Mouse (Mus musculus): ENCODE measurements around the gene Cnmd. TPM values are rescaled to one million over a fixed set of nuclear protein-coding genes. Genes with fewer than 3 reads are reported as not detected.

Cnmd gene
- total RNA-seq (2021), result 1 to 10 TPM; 1.5 to 1.8 TPM
- long read RNA-seq, experiment 1, partial matches to known transcripts, result 1 of 2 reads
- long read RNA-seq, experiment 1, other reads (novel, unspliced or antisense), result 0 of 2 reads
- long read RNA-seq, experiment 2, partial matches to known transcripts, result 0 of 1 reads
- long read RNA-seq, experiment 2, other reads (novel, unspliced or antisense), result 1 of 1 reads

DNA sequence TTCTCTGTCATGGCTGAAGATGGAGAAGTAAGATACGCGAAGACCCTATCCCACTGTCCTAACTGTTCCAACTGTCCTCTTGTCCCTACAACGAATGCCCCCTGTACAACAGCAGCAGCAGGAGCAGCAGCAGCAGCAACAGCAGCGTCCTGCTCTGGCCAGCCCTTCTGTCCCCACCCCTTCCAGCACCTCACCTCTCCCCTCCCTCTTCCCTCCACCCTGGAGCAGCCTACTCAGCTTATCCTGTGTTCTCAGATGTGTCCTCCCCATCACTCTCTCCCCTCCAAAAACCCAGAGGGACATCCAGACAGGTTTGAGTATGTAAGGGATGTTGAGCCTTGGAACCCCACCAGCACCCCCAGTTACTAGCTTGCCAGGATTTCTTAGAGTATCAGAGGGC is at the start of gene Cnmd:
TSS of gene Cnmd (minus strand) at position 170 of the 400 bp plus-strand sequence.
- peak within 1 kb of the TSS; percentile 31; the same call in 1 of the 2 replicates for H3K4me3 ChIP-seq
- TF ChIP-seq CTCF (conservative IDR thresholded peaks at IDR 0.05), result no peak
- DNase-seq (ENCODE audit: low spot score in 2 of 2), result no peak

DNA sequence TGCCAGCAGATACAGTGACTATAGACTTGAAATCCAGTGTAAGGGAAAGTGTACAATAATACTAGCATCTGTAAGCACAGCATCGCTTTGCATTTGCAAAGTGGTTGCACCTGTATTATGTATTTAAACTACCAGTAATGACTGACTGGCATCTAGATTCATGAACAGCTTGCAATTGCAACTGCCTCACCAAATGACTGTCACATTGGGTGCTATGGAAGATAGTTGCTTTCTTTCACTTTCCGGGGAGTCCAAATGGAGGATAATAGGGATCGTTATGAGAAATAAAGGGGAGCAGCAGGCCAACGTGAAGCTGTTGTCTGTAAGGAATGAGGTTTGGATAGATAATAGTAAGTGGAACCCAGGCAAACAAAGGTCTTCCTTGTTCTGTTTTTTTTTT is 49.3 kb upstream of the Cnmd start:
- Histone ChIP-seq H3K4me3 (no peak overlapping the region), H3K27ac (no peak overlapping the region)
- DNase-seq (ENCODE audit: low spot score in 2 of 2), result peak in 1 of 2 experiments; percentile 33
- no peak for TF ChIP-seq CTCF (conservative IDR thresholded peaks at IDR 0.05)

More for the DNA sequence above, at the start of gene Cnmd:
- peak within 1 kb of the TSS; percentile 85; the same call in 1 of the 2 replicates for H3K27ac ChIP-seq

DNA sequence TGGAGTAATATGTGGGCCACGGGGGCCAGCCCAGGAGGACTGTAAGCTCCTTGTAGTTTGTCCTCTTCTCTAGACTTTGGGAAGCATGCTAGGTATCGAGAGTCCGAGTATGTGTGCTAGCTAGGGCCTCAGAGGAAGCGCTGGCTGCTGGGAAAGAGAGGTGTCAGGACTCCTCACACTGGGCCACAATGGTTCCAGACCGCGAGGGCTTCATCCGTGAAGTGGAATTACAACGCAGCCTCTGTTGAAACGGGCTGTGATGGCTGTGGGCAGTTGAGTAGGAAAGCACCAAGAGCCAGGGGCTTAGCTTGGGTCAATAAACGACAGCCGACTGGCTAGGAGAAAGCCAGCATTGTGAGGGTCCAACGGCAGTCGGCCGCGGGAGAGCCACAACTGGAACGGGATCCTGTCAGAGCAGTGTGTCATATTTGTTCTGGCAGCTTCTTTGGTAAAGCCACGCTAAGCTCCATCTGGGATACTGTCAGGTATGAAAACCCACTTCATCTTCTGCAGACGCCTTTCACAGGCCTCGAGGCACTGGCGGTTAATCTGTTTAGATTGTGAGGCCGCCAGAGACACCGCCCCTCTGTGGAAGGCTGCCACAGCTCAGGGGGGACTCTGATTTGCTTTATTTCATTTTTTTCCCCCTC is 41.7 kb upstream of the Cnmd start:
- TF ChIP-seq CTCF (conservative IDR thresholded peaks at IDR 0.05), result no peak
- peak overlapping the region; percentile 18; the same call in 1 of the 2 replicates for H3K27ac ChIP-seq
- no peak overlapping the region for H3K4me3 ChIP-seq
- DNase-seq (ENCODE audit: low spot score in 2 of 2), result no peak

DNA sequence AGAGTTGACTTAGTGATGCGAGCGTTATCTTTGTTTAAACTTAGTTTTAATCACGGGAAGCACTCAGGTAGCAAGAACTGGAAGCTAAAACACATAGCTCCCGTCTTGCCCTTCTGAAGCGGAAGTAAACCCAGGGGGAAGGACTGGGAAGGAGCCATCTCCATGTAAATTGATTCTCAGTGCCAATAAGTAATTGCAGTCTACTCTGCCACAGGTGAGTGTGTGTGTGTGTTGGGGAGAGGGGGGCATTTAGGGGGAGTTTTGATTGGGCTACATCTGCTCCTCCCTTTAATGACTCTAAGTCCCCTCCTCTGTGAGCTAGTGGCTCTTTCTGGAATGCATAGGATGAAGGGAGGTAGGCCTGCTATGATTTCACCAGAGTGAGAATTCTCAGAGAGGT is 39.6 kb upstream of the Cnmd start:
- Histone ChIP-seq H3K27ac (no peak overlapping the region), H3K4me3 (no peak overlapping the region)
- no peak for TF ChIP-seq CTCF (conservative IDR thresholded peaks at IDR 0.05)
- no peak for DNase-seq (ENCODE audit: low spot score in 2 of 2)

DNA sequence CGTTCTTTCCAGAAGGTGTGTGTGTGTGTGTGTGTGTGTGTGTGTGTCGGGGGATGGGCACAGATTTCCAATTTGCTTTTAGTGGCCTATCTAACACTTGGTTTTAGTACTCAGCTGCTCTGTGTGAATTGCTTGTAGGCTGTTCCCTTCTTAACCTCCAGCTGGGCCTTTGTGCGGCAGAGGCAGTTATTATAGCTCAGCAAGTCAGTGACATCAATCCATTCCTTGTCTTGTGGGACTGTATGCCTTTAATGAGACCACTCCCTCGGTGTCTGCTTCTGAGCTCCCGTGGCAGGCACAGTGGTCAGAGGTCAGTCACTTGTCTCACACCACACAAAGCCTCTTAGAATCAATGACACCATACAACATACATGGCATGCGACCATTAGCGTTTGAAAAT is 39.1 kb upstream of the Cnmd start:
- Histone ChIP-seq H3K27ac (no peak overlapping the region), H3K4me3 (no peak overlapping the region)
- TF ChIP-seq CTCF (conservative IDR thresholded peaks at IDR 0.05), result no peak
- no peak for DNase-seq (ENCODE audit: low spot score in 2 of 2)

DNA sequence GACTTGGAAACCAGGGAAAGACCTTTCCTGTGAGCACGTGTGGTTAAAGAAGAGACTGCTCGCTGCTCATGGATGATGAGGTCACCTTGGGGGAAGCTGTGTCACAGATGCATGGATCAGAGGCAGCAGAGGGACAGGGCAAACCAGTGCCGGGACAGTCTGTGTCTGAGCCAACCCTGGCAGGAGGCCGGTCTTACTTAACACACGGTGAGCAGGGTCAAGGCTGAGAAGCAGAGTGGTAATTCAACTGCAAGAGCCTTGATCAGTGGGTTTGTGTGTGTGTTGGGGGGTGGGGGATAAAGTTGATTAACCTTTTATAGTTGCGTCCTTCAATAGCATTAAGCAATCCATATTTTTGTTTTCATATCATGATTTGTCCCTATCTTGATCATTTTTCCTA is 37.4 kb upstream of the Cnmd start:
- Histone ChIP-seq H3K27ac (no peak overlapping the region), H3K4me3 (no peak overlapping the region)
- no peak for DNase-seq (ENCODE audit: low spot score in 2 of 2)
- no peak for TF ChIP-seq CTCF (conservative IDR thresholded peaks at IDR 0.05)

DNA sequence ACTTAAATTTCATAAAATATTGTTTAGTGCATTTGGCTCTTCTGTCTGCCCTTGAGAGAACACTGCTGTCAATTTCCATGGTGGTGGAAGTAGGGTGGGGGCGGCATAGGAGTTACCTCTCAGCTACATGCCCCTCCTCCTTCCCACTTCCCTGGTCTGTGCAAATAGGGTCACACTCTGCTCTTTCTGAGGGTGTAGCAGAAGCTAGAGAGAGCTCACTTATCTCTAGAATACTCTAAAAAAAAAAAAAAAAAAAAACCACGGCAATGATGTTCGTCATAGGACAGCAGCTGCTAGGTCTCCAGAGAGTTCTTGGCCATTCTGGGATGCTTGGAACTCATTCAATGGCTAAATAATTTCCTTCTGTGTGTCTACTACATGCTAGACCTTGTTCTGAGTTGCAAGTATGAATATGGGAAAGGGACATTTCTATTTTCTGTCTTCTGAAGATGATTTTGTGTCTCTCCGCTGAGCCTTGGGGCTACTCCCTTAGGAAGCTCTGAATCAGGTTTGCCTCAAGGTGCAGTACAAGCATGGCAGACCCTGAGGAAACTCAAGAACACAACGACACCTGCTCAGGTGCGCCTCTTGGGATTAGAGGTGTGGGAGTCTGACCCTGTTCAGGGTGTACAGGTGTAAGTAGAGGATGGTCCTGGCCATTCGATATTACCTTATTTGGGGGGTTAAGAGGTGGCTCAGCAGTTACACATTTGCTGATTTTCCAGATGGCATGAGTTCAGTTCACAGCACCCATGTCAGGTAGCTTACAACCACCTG is 28.3 kb upstream of the Cnmd start:
- DNase-seq (ENCODE audit: low spot score in 2 of 2), result no peak
- H3K27ac ChIP-seq, result no peak overlapping the region
- TF ChIP-seq CTCF (conservative IDR thresholded peaks at IDR 0.05), result no peak
- no peak overlapping the region for H3K4me3 ChIP-seq

DNA sequence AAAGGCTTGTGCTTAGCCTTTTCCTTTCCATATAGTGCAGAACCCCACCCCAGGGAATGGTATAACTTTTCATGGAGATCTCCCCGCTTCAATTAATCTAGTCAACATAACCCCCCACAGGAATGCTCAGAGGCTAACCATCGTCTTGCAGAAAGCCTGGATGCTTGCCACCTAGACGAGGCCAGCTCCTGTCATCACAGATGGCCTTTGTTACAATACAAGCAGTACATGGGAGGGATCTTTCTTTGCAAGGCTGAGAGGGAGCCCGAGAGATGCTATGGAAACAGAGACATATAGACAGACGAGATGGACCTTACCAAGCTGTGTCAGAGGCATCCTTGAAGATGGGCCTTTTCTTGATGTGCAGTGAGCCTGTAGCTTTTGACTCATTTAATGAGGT is 18.7 kb upstream of the Cnmd start:
- TF ChIP-seq CTCF (conservative IDR thresholded peaks at IDR 0.05), result no peak
- H3K27ac ChIP-seq, result peak overlapping the region; percentile 1; the same call in 1 of the 2 replicates
- DNase-seq (ENCODE audit: low spot score in 2 of 2), result no peak
- no peak overlapping the region for H3K4me3 ChIP-seq

DNA sequence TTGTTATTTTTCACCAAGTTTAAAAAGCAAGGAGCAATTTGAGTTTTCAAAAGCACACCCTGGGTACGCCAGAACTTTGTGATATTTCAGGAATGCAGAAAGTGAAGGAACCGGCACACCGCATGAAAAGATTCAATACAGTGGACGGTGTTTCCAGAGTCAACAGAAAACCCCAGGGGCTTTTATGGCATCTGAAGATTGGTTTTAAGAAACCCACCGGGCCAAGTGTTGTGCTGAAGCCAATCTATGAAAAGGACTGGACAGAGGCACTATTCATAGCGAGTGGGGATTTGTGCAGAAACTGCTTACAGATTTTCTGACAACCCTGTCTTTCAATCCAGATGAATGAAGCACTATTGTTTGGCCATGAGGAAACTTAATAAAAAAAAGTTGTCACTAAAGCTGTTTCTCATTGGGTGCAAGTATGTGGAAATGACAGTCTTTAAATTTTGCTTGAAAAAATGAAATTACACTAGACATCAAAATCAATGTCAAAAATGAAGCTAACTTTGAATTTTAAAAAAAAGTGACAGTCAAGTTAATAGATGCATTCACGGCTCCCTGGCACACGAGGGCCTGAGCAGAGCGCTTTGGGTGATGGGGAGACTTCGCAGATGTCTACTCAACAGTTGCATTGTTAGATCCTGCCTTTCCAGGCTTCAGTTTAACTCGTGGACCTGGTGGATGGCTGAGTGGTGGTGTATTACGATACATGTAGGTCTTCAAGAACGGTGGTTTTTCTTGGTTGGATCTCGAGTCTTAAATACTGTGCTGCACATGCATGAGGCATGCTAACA is 16.1 kb upstream of the Cnmd start:
- H3K27ac ChIP-seq, result peak overlapping the region; percentile 70
- DNase-seq (ENCODE audit: low spot score in 2 of 2), result no peak
- H3K4me3 ChIP-seq, result peak overlapping the region; percentile 19; the same call in 1 of the 2 replicates
- TF ChIP-seq CTCF (conservative IDR thresholded peaks at IDR 0.05), result no peak

DNA sequence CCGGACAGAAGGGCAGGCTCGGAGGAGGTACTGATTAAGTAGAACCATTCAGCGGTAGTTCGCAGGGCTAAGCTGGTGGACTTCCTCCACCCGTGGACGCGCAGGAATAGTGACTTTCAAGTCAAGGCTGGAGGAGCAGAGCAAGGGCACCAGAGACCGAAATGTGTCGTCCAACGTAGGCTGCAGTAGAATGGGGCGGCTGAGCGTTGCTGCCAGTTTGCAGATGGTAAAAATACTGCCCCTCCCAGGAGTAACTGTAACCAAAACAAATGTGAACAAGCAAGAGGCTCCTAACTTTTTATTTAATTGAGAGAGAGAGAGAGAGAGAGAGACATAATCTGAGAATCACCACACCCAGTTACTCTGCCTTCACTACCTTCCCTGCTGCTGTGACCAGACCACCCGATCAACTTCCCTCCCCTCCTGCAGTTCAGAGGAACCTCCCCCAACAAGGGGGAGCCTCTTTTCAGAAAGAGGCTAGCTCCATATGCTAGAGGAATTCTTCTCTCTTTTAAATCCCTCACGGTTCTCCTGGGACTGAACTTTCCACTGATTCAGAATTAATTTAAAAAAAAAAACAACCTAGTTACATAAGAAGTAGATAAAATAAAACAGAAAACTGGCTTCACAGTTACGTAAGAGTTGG is 15.3 kb upstream of the Cnmd start:
- peak overlapping the region; percentile 19; the same call in 1 of the 2 replicates for H3K4me3 ChIP-seq
- TF ChIP-seq CTCF (conservative IDR thresholded peaks at IDR 0.05), result no peak
- no peak for DNase-seq (ENCODE audit: low spot score in 2 of 2)
- H3K27ac ChIP-seq, result peak overlapping the region; percentile 70

DNA sequence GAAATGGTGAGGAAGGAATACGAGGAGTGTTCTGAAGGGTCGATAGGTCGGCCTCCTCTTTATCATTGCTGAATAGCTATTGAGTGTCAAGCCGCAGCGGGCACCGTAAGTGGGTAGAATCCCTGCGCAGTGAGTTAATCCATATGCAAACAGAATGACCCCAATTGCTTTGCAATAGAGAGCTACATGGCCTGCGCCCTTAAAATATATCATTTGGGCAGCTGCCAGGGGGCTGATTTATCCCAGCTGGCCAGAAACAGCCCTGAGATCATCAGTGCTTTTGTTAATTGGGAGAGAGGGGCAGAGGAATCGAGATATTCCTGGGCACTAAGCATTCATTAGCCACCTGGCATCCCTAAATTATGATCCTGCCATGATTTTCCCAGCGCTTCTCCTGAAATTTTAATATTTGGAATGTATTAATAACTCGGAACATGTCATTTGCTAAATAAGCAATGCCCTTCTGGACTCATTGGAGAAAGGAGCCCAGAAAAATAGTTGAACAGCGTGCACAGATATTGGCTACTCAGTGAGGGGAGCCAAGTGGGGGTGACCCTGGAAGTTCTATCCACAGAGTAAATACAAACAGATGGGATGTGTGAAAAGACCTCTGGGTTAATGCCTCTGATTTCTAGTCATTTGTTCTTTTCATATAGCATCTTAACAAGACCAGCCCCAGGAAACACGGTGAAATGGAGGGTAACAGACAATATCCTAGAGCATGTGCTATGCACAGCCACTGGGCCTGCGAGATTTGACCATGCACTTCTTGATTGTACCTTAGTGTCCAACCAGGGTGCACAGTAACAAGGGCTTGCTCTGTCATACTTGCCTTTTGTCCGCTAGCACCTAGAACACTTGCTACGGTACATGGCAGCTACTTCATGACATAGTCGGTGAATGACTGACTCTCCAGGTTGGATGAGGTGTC is 11.4 kb upstream of the Cnmd start:
- Histone ChIP-seq H3K27ac (0 out of 2 replicates have a peak overlapping the region, but pooled peaks have one; percentile 3), H3K4me3 (no peak overlapping the region)
- no peak for TF ChIP-seq CTCF (conservative IDR thresholded peaks at IDR 0.05)
- no peak for DNase-seq (ENCODE audit: low spot score in 2 of 2)
